Comparison of ENCODE assay signal across 8 mouse cellular contexts in genomic region chr15:85583024-85583423, GRCm38 (mm10). TPM values are rescaled to one million over a fixed set of nuclear protein-coding genes. Genes with fewer than 3 reads are reported as not detected.
A peak's percentile ranks its signal among the peaks of the same experiment; 100 is the strongest.
DNase-seq lines count a peak whose midpoint lies in the region; ATAC-seq and TF ChIP-seq lines count a peak whose summit lies in the region.

No protein-coding gene starts in this region.

- H3K9ac ChIP-seq in heart, postnatal 0 days (replicated peaks; ENCODE audit: low read depth, low read length): no peak overlapping the region

- no peaks in the 10 kb centered on the region for H3K9me3 ChIP-seq in heart, postnatal 0 days (replicated peaks; ENCODE audit: control insufficient read depth, low read length)

- H3K4me2 ChIP-seq in heart, postnatal 0 days (ENCODE audit: low read depth, low read length): no peak overlapping the region

- TF ChIP-seq POLR2A in olfactory bulb, adult 2 months (IDR thresholded peaks at IDR 0.05; ENCODE audit: insufficient read depth, low read depth, low read length): no peak

- peak; percentile 59 for DNase-seq in CD4-positive helper T cell, adult 2 months (ENCODE audit: low read depth, low spot score)
- peak; percentile 72 for DNase-seq in brain, embryonic 18.5 days (ENCODE audit: low read depth, low spot score)
- peak; percentile 65 for DNase-seq in fibroblast of lung, adult 2 months (ENCODE audit: low read depth)
- peak; percentile 75 for DNase-seq in heart, postnatal 0 days (ENCODE audit: low spot score)
- peak; percentile 84 to 87 for DNase-seq in kidney, postnatal 25 days
- peak; percentile 73 to 75 for DNase-seq in lung, adult 18-20 months
- peak; percentile 76 for DNase-seq in thymus, postnatal 14 days

- TF ChIP-seq CTCF in heart, postnatal 0 days (IDR thresholded peaks at IDR 0.05; ENCODE audit: low read depth): peak; percentile 98
- peak; percentile 97 for TF ChIP-seq CTCF in olfactory bulb, adult 2 months (IDR thresholded peaks at IDR 0.05; ENCODE audit: insufficient read depth, low read depth, low read length)

- no peaks in the 10 kb centered on the region for H3K36me3 ChIP-seq in heart, postnatal 0 days (replicated peaks; ENCODE audit: control insufficient read depth, insufficient read depth, low read length)

- no peak overlapping the region for H3K27ac ChIP-seq in heart, postnatal 0 days (ENCODE audit: low read depth)
- no peak overlapping the region for H3K27ac ChIP-seq in olfactory bulb, adult 2 months (ENCODE audit: insufficient read depth, low read depth, low read length)

- H3K27me3 ChIP-seq in heart, postnatal 0 days (ENCODE audit: control insufficient read depth, insufficient read depth, low read length): peaks cover 71% of the 10 kb centered on the region

- H3K4me1 ChIP-seq in heart, postnatal 0 days (ENCODE audit: control insufficient read depth, insufficient read depth): peaks cover 9% of the 10 kb centered on the region; the same call in 1 of the 2 replicates
- H3K4me1 ChIP-seq in olfactory bulb, adult 2 months (ENCODE audit: control insufficient read depth, insufficient read depth, low read length): peaks cover 20% of the 10 kb centered on the region

- TF ChIP-seq EP300 in heart, postnatal 0 days (IDR thresholded peaks at IDR 0.05; ENCODE audit: low read depth): no peak

- 2% methylated on average over 8 of the region's 8 CpGs for WGBS in heart, postnatal 0 days
- 2% methylated on average over 8 of the region's 8 CpGs for WGBS in olfactory bulb, adult 2 months

- ATAC-seq in heart, postnatal 0 days (ENCODE audit: insufficient read depth, low read depth): peak; percentile 85

- H3K4me3 ChIP-seq in heart, postnatal 0 days (ENCODE audit: low read depth, low read length): no peak overlapping the region
- no peak overlapping the region for H3K4me3 ChIP-seq in olfactory bulb, adult 2 months (ENCODE audit: insufficient read depth, low read depth, low read length)

RNA-seq across cellular contexts. Expression of gene Wnt7b, which starts 0.8 kb away (rescaled TPM):
- total RNA-seq in heart, postnatal 0 days (2014; rRNA removed; ENCODE audit: low replicate concordance): 0.81 and 2.6 TPM in 2 replicates
- polyA plus RNA-seq in heart, postnatal 0 days (2015; fragmentation: Nextera tagmentation; extraction: Ambion mirVana): 0.10 and 0.37 TPM in 2 replicates
- not detected in 2 replicates for polyA plus RNA-seq in olfactory bulb, adult 2 months (2012; ENCODE audit: insufficient read depth, insufficient read length, low replicate concordance, missing spikeins)
